Mouse (Mus musculus) testis, adult 2 months (tissue): ENCODE measurements around the gene Rapgef3.

Experiments
- CTCF ChIP-seq: fragments of 200-500 bp; IDR thresholded peaks from 2 replicates; pipeline ENCODE4 v1.5.1; 2012; ENCODE audit warnings: low read depth, mild to moderate bottlenecking, inconsistent platforms, low read length, moderate library complexity; ENCODE audit not compliant: control insufficient read depth, insufficient read depth, insufficient replicate concordance
- POLR2A ChIP-seq: fragments of 200-500 bp; IDR thresholded peaks from 2 replicates; pipeline ENCODE4 v1.6.1; 2012; ENCODE audit warnings: low read depth, mild to moderate bottlenecking, inconsistent platforms, low read length, moderate library complexity; ENCODE audit not compliant: control insufficient read depth

GRCm38 (mm10) chr15:97787148-97787798, 19.5 kb upstream of the Rapgef3 start:
- no peak for TF ChIP-seq CTCF
- TF ChIP-seq POLR2A = no peak
